In the genomic region with DNA sequence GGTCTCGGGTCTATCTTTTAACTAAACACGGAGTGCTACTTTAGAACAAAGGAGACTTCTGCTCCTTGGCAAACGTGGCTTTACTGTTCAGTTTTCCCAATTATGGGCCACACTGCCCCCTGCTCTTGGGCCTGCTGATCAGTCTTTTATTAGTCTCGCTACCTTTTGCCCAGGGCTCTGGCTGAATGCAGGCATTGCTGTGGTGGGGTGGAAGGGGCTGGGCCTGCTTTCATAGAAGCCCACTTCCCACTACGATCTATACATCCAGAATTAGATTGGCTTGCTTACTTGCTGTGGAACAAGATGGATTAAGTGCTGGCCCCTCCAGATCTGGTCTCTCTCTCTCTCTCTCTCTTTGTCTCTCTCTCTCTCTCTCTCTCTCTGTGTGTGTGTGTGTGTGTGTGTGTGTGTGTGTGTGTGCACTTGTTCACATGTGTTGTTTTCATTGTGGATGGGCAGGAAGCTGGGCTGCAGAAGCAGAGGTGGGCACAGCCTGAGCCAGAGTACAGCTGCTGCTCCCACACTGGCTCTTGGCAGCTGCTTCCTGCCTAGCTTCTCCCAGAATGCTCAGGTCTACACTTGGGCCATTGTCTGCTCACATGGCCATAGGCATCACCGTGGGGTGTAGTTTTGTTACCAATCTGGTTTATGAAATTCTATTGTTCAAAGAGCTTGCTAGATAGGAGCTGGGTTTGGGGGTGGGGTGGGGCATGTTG, we compare ENCODE assay signal across 15 mouse cellular contexts.
DNase-seq lines count a peak whose midpoint lies in the region; ATAC-seq and TF ChIP-seq lines count a peak whose summit lies in the region.
"Had no signal": no experiment of that assay in that cellular context is flagged by ENCODE, and none has a peak within 500 bp of the region (broad histone marks: within the 10 kb centered on the region; RNA-seq: fewer than 3 reads in every experiment).

No protein-coding gene starts in this region.

- no peak overlapping the region for H3K4me3 ChIP-seq in forebrain, embryonic 10.5 days
- H3K4me3 ChIP-seq in hindbrain, embryonic 15.5 days = no peak overlapping the region
- no peak overlapping the region for H3K4me3 ChIP-seq in neural tube, embryonic 13.5 days
- H3K4me3 ChIP-seq in cerebellum, adult 2 months (replicated peaks; ENCODE audit: insufficient read depth, low read depth, low read length) = no peak overlapping the region
- H3K4me3 ChIP-seq: erythroblast, embryonic 14.5 days; kidney, embryonic 15.5 days had no signal

- no peaks in the 10 kb centered on the region for H3K27me3 ChIP-seq in forebrain, embryonic 10.5 days (ENCODE audit: poor library complexity, severe bottlenecking)
- no peaks in the 10 kb centered on the region for H3K27me3 ChIP-seq in hindbrain, embryonic 15.5 days
- no peaks in the 10 kb centered on the region for H3K27me3 ChIP-seq in neural tube, embryonic 13.5 days
- H3K27me3 ChIP-seq in cerebellum, adult 2 months (ENCODE audit: control insufficient read depth, insufficient read depth, low read length) = no peaks in the 10 kb centered on the region
- H3K27me3 ChIP-seq: CH12.LX; kidney, embryonic 15.5 days had no signal

- TF ChIP-seq CTCF in brain, embryonic 14.5 days (IDR thresholded peaks at IDR 0.05; ENCODE audit: borderline replicate concordance, extremely low read depth, insufficient read depth, insufficient read length) = no peak
- TF ChIP-seq CTCF in cerebellum, adult 2 months (IDR thresholded peaks at IDR 0.05; ENCODE audit: borderline replicate concordance, insufficient read depth, low read depth, low read length) = no peak

- no peak for TF ChIP-seq POLR2A in brain, embryonic 14.5 days (IDR thresholded peaks at IDR 0.05; ENCODE audit: borderline replicate concordance, extremely low read depth, insufficient read depth, insufficient read length, poor library complexity, severe bottlenecking)
- no peak for TF ChIP-seq POLR2A in cerebellum, adult 2 months (IDR thresholded peaks at IDR 0.05; ENCODE audit: borderline replicate concordance, insufficient read depth, low read length)

- WGBS in forebrain, embryonic 10.5 days = 49% methylated on average over 6 of the region's 6 CpGs
- WGBS in hindbrain, embryonic 15.5 days = 39% methylated on average over 6 of the region's 6 CpGs
- 52% methylated on average over 6 of the region's 6 CpGs for WGBS in neural tube, embryonic 13.5 days
- WGBS in cerebellum, adult 2 months = 52% methylated on average over 6 of the region's 6 CpGs

- no peak overlapping the region for H3K9ac ChIP-seq in hindbrain, embryonic 15.5 days
- H3K9ac ChIP-seq in neural tube, embryonic 13.5 days = no peak overlapping the region
- H3K9ac ChIP-seq: kidney, embryonic 15.5 days; liver, embryonic 14.5 days had no signal

- peak; percentile 69 for DNase-seq in brain, embryonic 14.5 days (ENCODE audit: low read depth)
- DNase-seq in forebrain, embryonic 10.5 days (ENCODE audit: extremely low spot score, low spot score) = peak; percentile 23
- no peak for DNase-seq in cerebellum, adult 2 months
- DNase-seq in spleen, postnatal 4 days (ENCODE audit: low spot score in 2 of 2) = no peak
- no peak for DNase-seq in heart, postnatal 36 days
- no peak for DNase-seq in kidney, adult 8-10 months
- DNase-seq: cerebellum, postnatal 10 days; heart, postnatal 10 days; layer of hippocampus, postnatal 36 days had no signal

- no peak overlapping the region for H3K4me2 ChIP-seq in hindbrain, embryonic 15.5 days
- no peak overlapping the region for H3K4me2 ChIP-seq in neural tube, embryonic 13.5 days
- H3K4me2 ChIP-seq: kidney, embryonic 15.5 days had no signal

- intact Hi-C loops in heart, postnatal 36 days (cut with DNase I) = no loop called here

- H3K9me3 ChIP-seq in forebrain, embryonic 10.5 days = no peaks in the 10 kb centered on the region
- no peaks in the 10 kb centered on the region for H3K9me3 ChIP-seq in hindbrain, embryonic 15.5 days
- no peaks in the 10 kb centered on the region for H3K9me3 ChIP-seq in neural tube, embryonic 13.5 days
- H3K9me3 ChIP-seq: kidney, embryonic 15.5 days had no signal

- peak overlapping the region; percentile 78 for H3K27ac ChIP-seq in forebrain, embryonic 10.5 days
- peak overlapping the region; percentile 38; the same call in 1 of the 2 replicates for H3K27ac ChIP-seq in hindbrain, embryonic 15.5 days (replicated peaks)
- H3K27ac ChIP-seq in neural tube, embryonic 13.5 days (replicated peaks) = no peak overlapping the region
- H3K27ac ChIP-seq in cerebellum, adult 2 months (ENCODE audit: insufficient read depth, low read length) = no peak overlapping the region
- H3K27ac ChIP-seq: kidney, embryonic 15.5 days; liver, embryonic 14.5 days had no signal

- peaks cover 14% of the 10 kb centered on the region for H3K4me1 ChIP-seq in forebrain, embryonic 10.5 days
- no peaks in the 10 kb centered on the region for H3K4me1 ChIP-seq in hindbrain, embryonic 15.5 days (replicated peaks)
- 0 out of 2 replicates have a peak, but pooled peaks cover 10% of the 10 kb centered on the region for H3K4me1 ChIP-seq in neural tube, embryonic 13.5 days (replicated peaks)
- no peaks in the 10 kb centered on the region for H3K4me1 ChIP-seq in cerebellum, adult 2 months (ENCODE audit: control insufficient read depth, insufficient read depth, low read length)
- H3K4me1 ChIP-seq: kidney, embryonic 15.5 days had no signal

- no peaks in the 10 kb centered on the region for H3K36me3 ChIP-seq in forebrain, embryonic 10.5 days (replicated peaks)
- no peaks in the 10 kb centered on the region for H3K36me3 ChIP-seq in hindbrain, embryonic 15.5 days
- H3K36me3 ChIP-seq in neural tube, embryonic 13.5 days = no peaks in the 10 kb centered on the region
- H3K36me3 ChIP-seq: kidney, embryonic 15.5 days had no signal

- peak; percentile 65 for ATAC-seq in hindbrain, embryonic 15.5 days (ENCODE audit: low FRiP score, low read depth)
- ATAC-seq in neural tube, embryonic 13.5 days (ENCODE audit: low read depth) = peak; percentile 47; the same call in 1 of the 2 replicates

Comparison
In these comparisons a context has a peak if more than half of its experiments do, and no peak if none do; other contexts are left out.
1. DNase-seq: peak in brain, embryonic 14.5 days (single experiment) and forebrain, embryonic 10.5 days (single experiment); none in cerebellum, adult 2 months (0 of 2), spleen, postnatal 4 days (0 of 2), heart, postnatal 36 days (0 of 2) and kidney, adult 8-10 months (0 of 2).
2. H3K27ac ChIP-seq: peak in forebrain, embryonic 10.5 days (single experiment) and hindbrain, embryonic 15.5 days (single experiment); none in neural tube, embryonic 13.5 days (single experiment) and cerebellum, adult 2 months (single experiment).